Mouse (Mus musculus) macrophage (primary cell): ENCODE measurements around the gene Tgm2. TPM values are rescaled to one million over a fixed set of nuclear protein-coding genes. Genes with fewer than 3 reads are reported as not detected.
A peak's percentile ranks its signal among the peaks of the same experiment; 100 is the strongest.

Experiments
- H3K27ac ChIP-seq: fragments of 350-480 bp; formaldehyde crosslinking; 2 replicates; pipeline ENCODE4 v1.9.0; 2021
- H3K36me3 ChIP-seq: fragments of 350-480 bp; formaldehyde crosslinking; 2 replicates; pipeline ENCODE4 v1.9.0; 2021; ENCODE audit errors: inconsistent target
- H3K4me3 ChIP-seq: fragments of 350-480 bp; formaldehyde crosslinking; 2 replicates; pipeline ENCODE4 v1.9.0; 2021; ENCODE audit errors: inconsistent target
- H3K79me2 ChIP-seq: fragments of 350-480 bp; formaldehyde crosslinking; 2 replicates; pipeline ENCODE4 v1.9.0; 2021; ENCODE audit errors: inconsistent target
- WGBS: methylation state at CpG from one replicate; pipeline ENCODE4 v1.1.7; 2026; ENCODE audit warnings: inconsistent platforms; ENCODE audit not compliant: missing documents; 5-methylcytosine and 5-hydroxymethylcytosine counted together
- polyA plus RNA-seq: library from polyadenylated mRNA; stranded (reverse); fragments of 250-400 nt; gene quantifications from 3 replicates; pipeline ENCODE4 v1.2.4, GENCODE M21; 2018; ENCODE audit warnings: inconsistent platforms
- total RNA-seq, 78 experiments: library from RNA; depleted of rRNA; stranded (reverse); fragments of 250-400 nt; gene quantifications; 1 replicate in 9 of 78; 2 replicates in 24 of 78; 3 replicates in 43 of 78; 4 replicates in 2 of 78; pipeline ENCODE4 v1.2.4; 2018; ENCODE audit warnings: inconsistent platforms in 56 of 78

Gene Tgm2
- 100 to 1,000 TPM in 16 of 26 experiments, 10 to 100 TPM in 10; 13.2 to 775 (median 263) TPM for total RNA-seq (2018; cell fraction: chromatin; rRNA removed)
- 100 to 1,000 TPM in 15 of 26 experiments, 10 to 100 TPM in 11; 40.0 to 448 (median 113) TPM for total RNA-seq (2018; cell fraction: cytosol; rRNA removed)
- 100 to 1,000 TPM in 20 of 26 experiments, 10 to 100 TPM in 6; 31.5 to 764 (median 230) TPM for total RNA-seq (2018; cell fraction: nucleus; rRNA removed)
- polyA plus RNA-seq, result 98.8 to 168 TPM (median 120 TPM) in 3 replicates

GRCm38 (mm10) chr2:158146223-158146622 is at the start of gene Tgm2:
TSS of gene Tgm2 (minus strand) at chr2:158146436.
- peaks cover 11% of the 10 kb centered on the region; the same call in 1 of the 2 replicates for H3K79me2 ChIP-seq
- 3% methylated on average over 32 of the region's 33 CpGs for WGBS
- H3K27ac ChIP-seq, result no peak within 1 kb of the TSS
- peaks cover 18% of the 10 kb centered on the region; the same call in 1 of the 2 replicates for H3K36me3 ChIP-seq
- H3K4me3 ChIP-seq, result peak within 1 kb of the TSS; percentile 39

DNA sequence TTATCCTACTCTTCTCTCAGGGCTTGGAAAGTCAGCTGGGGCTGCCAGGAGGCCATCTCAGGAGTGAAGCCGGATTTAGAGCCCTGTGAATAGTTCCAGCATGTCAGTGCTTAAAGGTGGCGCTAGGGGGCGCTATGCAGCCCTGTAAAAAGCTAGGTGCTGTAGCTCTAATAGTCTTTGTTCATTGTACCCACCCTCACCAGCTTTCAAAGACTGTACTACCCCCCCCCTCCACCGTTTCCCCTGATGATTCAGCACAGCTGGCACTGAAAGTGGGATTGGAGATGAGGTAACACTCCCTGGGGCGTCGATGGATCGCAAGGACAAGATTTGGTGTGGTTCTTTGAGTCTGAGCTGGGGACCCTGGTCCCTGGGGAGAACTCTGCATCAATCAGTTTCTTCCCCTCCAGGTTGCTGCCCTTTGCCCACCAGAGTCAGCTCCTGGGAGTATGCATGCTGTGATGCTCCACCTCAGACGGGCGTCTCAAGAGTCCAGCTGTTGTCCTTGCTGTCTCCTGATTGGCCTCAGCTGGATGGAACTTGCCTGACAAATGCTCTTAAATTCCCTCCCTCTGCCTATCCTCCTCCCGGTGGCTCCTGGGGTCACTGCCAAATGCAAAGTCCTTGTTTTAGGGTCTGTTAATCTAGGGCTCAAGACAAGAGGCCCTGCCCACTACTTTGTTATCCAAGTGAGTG is 48.9 kb upstream of the Tgm2 start:
- Histone ChIP-seq H3K36me3 (no peaks in the 10 kb centered on the region), H3K27ac (no peak overlapping the region), H3K4me3 (no peak overlapping the region), H3K79me2 (no peaks in the 10 kb centered on the region)
- 52% methylated on average over 10 of the region's 10 CpGs for WGBS

- 86% methylated on average over 10 of the region's 10 CpGs for WGBS
- H3K36me3 ChIP-seq, result no peaks in the 10 kb centered on the region
- no peak overlapping the region for H3K27ac ChIP-seq
- H3K79me2 ChIP-seq, result no peaks in the 10 kb centered on the region
- H3K4me3 ChIP-seq, result no peak overlapping the region
Observed at GRCm38 (mm10) chr2:158193611-158194336, 47.5 kb upstream of the Tgm2 start.

DNA sequence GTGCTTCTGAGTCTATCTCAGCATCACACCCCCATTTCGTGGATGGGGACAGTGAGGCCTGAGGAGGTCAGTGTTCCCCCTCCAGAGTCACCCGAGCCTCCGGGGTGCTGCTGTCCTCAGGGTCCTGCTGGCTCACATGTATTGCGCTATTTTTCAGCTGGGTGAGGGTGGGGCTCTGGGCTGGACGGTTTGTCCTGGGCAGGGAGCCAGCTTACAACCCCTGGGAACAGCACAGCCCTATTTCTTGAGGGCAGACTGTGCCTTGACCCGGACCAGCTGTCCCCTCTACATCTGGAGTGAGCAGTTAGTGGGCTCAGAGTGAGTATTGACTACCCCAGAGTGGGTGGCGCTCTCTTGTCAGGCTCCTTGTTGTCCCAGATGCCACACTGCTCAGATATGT is 44.9 kb upstream of the Tgm2 start:
- Histone ChIP-seq H3K27ac (no peak overlapping the region), H3K79me2 (no peaks in the 10 kb centered on the region), H3K4me3 (no peak overlapping the region), H3K36me3 (no peaks in the 10 kb centered on the region)
- WGBS, result 56% methylated on average over 7 of the region's 7 CpGs

GRCm38 (mm10) chr2:158189451-158189850 is 43.2 kb upstream of the Tgm2 start:
- 55% methylated on average over 11 of the region's 11 CpGs for WGBS
- H3K27ac ChIP-seq, result no peak overlapping the region
- H3K79me2 ChIP-seq, result no peaks in the 10 kb centered on the region
- no peak overlapping the region for H3K4me3 ChIP-seq
- no peaks in the 10 kb centered on the region for H3K36me3 ChIP-seq

- WGBS, result 94% methylated on average over 11 of the region's 11 CpGs
- Histone ChIP-seq H3K4me3 (no peak overlapping the region), H3K27ac (no peak overlapping the region), H3K79me2 (no peaks in the 10 kb centered on the region), H3K36me3 (no peaks in the 10 kb centered on the region)
Observed at GRCm38 (mm10) chr2:158186206-158186871, 40.1 kb upstream of the Tgm2 start.

GRCm38 (mm10) chr2:158183266-158183665 is 37.0 kb upstream of the Tgm2 start:
- no peak overlapping the region for H3K27ac ChIP-seq
- no peak overlapping the region for H3K4me3 ChIP-seq
- 96% methylated on average over 7 of the region's 8 CpGs for WGBS
- no peaks in the 10 kb centered on the region for H3K79me2 ChIP-seq
- no peaks in the 10 kb centered on the region for H3K36me3 ChIP-seq

DNA sequence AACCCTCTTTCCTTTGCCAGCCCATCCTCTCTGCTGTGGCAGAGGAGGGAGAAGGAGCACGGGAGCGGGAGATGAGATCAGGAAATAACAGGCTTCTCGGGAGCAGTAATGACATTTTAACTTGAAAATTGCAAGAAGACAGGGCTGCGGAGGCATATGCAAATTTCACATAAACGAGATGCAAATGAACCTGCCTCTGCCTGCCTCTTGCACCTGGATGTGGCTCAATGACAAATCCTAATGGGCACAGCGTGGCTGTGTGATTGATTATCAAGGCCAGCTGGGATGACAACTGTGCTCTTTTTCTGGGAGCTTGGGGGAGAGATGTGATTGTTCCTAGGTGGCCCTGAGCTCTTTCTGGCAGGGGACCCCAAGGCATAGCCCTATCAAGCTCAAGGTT is 35.7 kb upstream of the Tgm2 start:
- no peaks in the 10 kb centered on the region for H3K36me3 ChIP-seq
- 85% methylated on average over 5 of the region's 6 CpGs for WGBS
- H3K27ac ChIP-seq, result no peak overlapping the region
- no peak overlapping the region for H3K4me3 ChIP-seq
- H3K79me2 ChIP-seq, result no peaks in the 10 kb centered on the region

- Histone ChIP-seq H3K79me2 (no peaks in the 10 kb centered on the region), H3K4me3 (no peak overlapping the region), H3K36me3 (no peaks in the 10 kb centered on the region), H3K27ac (no peak overlapping the region)
- 60% methylated on average over 9 of the region's 9 CpGs for WGBS
Observed at GRCm38 (mm10) chr2:158180797-158181196, 34.6 kb upstream of the Tgm2 start.

- Histone ChIP-seq H3K36me3 (no peaks in the 10 kb centered on the region), H3K4me3 (no peak overlapping the region), H3K27ac (no peak overlapping the region), H3K79me2 (no peaks in the 10 kb centered on the region)
- 62% methylated on average over 18 of the region's 18 CpGs for WGBS
Observed at GRCm38 (mm10) chr2:158179370-158180111, 33.3 kb upstream of the Tgm2 start.

DNA sequence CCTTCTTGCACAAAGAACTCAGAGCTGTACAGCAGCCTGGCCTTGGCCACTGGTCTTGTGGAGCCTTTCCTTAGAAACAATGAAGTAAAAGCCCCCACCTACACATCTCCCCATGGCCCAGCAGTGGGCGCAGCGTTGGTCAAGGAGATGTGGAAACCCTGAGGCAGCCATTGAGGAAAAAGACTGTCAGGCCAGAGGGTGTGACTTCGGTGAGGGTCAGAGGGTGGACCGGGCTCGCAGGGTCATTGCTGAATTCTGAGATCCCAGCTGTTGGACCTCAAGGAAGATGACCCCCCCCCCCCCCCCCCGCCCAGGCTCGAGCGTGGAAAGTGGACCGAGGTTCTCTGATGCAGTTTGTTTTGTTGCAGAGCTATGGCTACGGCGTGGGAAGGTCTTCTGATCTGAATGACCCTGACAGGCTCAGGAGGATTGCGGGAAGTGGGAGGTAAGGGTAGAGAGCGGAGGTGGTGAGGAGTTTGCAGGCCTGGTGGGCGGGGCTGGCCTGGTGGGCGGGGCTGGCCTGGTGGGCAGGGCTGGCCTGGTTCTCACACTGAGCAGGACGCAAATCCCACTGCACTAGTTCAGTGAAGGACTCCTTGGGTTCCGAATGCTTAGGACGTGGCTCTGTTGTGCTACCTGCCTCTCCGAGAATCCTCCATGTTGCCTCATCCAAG is 32.6 kb upstream of the Tgm2 start:
- WGBS, result 39% methylated on average over 16 of the region's 19 CpGs
- no peak overlapping the region for H3K4me3 ChIP-seq
- no peaks in the 10 kb centered on the region for H3K79me2 ChIP-seq
- no peaks in the 10 kb centered on the region for H3K36me3 ChIP-seq
- H3K27ac ChIP-seq, result no peak overlapping the region

GRCm38 (mm10) chr2:158178139-158178538 is 31.9 kb upstream of the Tgm2 start:
- no peaks in the 10 kb centered on the region for H3K36me3 ChIP-seq
- no peaks in the 10 kb centered on the region for H3K79me2 ChIP-seq
- H3K4me3 ChIP-seq, result no peak overlapping the region
- WGBS, result 94% methylated on average over 4 of the region's 4 CpGs
- no peak overlapping the region for H3K27ac ChIP-seq

- H3K27ac ChIP-seq, result no peak overlapping the region
- H3K79me2 ChIP-seq, result no peaks in the 10 kb centered on the region
- no peaks in the 10 kb centered on the region for H3K36me3 ChIP-seq
- no peak overlapping the region for H3K4me3 ChIP-seq
- WGBS, result 93% methylated on average over 3 of the region's 3 CpGs
Observed at GRCm38 (mm10) chr2:158177574-158177973, 31.3 kb upstream of the Tgm2 start.

DNA sequence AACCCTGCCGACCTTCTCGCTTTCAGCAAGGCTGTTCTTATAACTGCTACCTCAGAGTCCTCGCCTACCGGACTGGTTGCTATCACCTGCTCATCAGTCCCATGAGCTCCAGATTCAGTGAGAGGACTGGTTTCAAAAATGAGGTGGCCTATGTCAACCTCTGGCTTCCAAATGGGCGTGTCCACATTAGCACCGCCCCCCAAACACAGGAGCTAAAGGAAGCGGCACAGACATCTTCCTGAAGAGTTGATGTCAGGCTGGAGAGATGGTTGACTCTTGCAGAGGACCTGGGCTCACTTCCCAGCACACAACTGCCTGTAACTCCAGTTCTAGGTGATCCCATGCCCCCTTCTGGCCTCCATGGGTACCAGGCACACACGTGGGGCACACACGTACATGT is 30.5 kb upstream of the Tgm2 start:
- Histone ChIP-seq H3K4me3 (no peak overlapping the region), H3K79me2 (no peaks in the 10 kb centered on the region), H3K36me3 (no peaks in the 10 kb centered on the region), H3K27ac (no peak overlapping the region)
- 92% methylated on average over 9 of the region's 9 CpGs for WGBS
